Mouse (Mus musculus) monocyte, adult 5-6 weeks (primary cell): ENCODE data around the gene Zfp993. TPM values are rescaled to one million over a fixed set of nuclear protein-coding genes. Genes with fewer than 3 reads are reported as not detected.
"Not testable (repeated sequence)": the region's sequence is repeated elsewhere in the genome, so short reads cannot be mapped to it uniquely, and the experiment has no call there.

ENCODE experiments used
- ATAC-seq: fragments of 153-309, 156-312 bp; replicated peaks from 2 replicates; pipeline ENCODE4 v1.8.0; 2017; ENCODE audit warnings: mild to moderate bottlenecking; ENCODE audit not compliant: low TSS enrichment, insufficient number of reproducible peaks, severe bottlenecking, poor library complexity, low FRiP score
- total RNA-seq: library from RNA; stranded (forward); fragments of 200-1000, 200-491, 200-594 nt; gene quantifications from 3 replicates; pipeline ENCODE4 v1.2.3, GENCODE M21; 2017

Zfp993 gene
- 11.5 to 15.5 TPM (median 12.1 TPM) in 3 replicates for total RNA-seq

GRCm38 (mm10) chr4:146610774-146611400 is at the start of gene Zfp993:
Gene Zfp993 (plus strand): TSS chr4:146610961.
- ATAC-seq = peak; percentile 75

- not testable (repeated sequence) for ATAC-seq
Observed at GRCm38 (mm10) chr4:146579905-146580873, 30.6 kb upstream of the Zfp993 start.

GRCm38 (mm10) chr4:146603578-146604399 is 7.0 kb upstream of the Zfp993 start:
- not testable (repeated sequence) for ATAC-seq

- peak; percentile 55 for ATAC-seq
Observed at GRCm38 (mm10) chr4:146644367-146644766, 33.6 kb downstream of the Zfp993 start.

GRCm38 (mm10) chr4:146649641-146650040 is 38.9 kb downstream of the Zfp993 start:
- ATAC-seq = not testable (repeated sequence)

GRCm38 (mm10) chr4:146650115-146650514 is 39.4 kb downstream of the Zfp993 start:
- ATAC-seq = not testable (repeated sequence)

GRCm38 (mm10) chr4:146650639-146651038 is 39.9 kb downstream of the Zfp993 start:
- not testable (repeated sequence) for ATAC-seq

Other genes starting within 250 kb of the Zfp993 start
- 12.4 to 17.4 TPM (median 13.2 TPM) in 3 replicates for gene Zfp992, start 161.9 kb upstream of the Zfp993 start, total RNA-seq
- not detected in 3 replicates for gene Zfp981, start 108.9 kb upstream of the Zfp993 start, total RNA-seq